Mouse (Mus musculus): Measurements from ENCODE around the gene Coq10b. TPM values are rescaled to one million over a fixed set of nuclear protein-coding genes. Genes with fewer than 3 reads are reported as not detected.
"Not testable (repeated sequence)": the region's sequence is repeated elsewhere in the genome, so short reads cannot be mapped to it uniquely, and the experiment has no call there.

The Coq10b gene
- polyA plus RNA-seq, 1 experiment from 2014 or later: 22.0 TPM

- no peak overlapping the region for H3K4me3 ChIP-seq
- H3K4me1 ChIP-seq: no peaks in the 10 kb centered on the region
- peaks cover 3% of the 10 kb centered on the region; the same call in 1 of the 2 replicates for H3K9me3 ChIP-seq
- H3K27ac ChIP-seq (replicated peaks): no peak overlapping the region
- no peak for DNase-seq (ENCODE audit: low spot score)
- H3K27me3 ChIP-seq (replicated peaks; ENCODE audit: low read depth, poor library complexity, severe bottlenecking): no peaks in the 10 kb centered on the region
- H3K36me3 ChIP-seq (replicated peaks): no peaks in the 10 kb centered on the region
- 91% methylated on average over 1 of the region's 1 CpGs for WGBS
Observed at GRCm38 (mm10) chr1:55039944-55040343, 12.6 kb upstream of the Coq10b start.

- Histone ChIP-seq H3K9me3 (peaks cover 3% of the 10 kb centered on the region; the same call in 1 of the 2 replicates), H3K27ac (replicated peaks) (no peak overlapping the region), H3K36me3 (replicated peaks) (no peaks in the 10 kb centered on the region), H3K27me3 (replicated peaks; ENCODE audit: low read depth, poor library complexity, severe bottlenecking) (no peaks in the 10 kb centered on the region), H3K4me3 (no peak overlapping the region), H3K4me1 (no peaks in the 10 kb centered on the region)
- DNase-seq (ENCODE audit: low spot score): no peak
- 86% methylated on average over 4 of the region's 4 CpGs for WGBS
Observed at GRCm38 (mm10) chr1:55041691-55042090, 10.9 kb upstream of the Coq10b start.

GRCm38 (mm10) chr1:55042246-55042645 lies 10.3 kb upstream of the Coq10b start:
- 63% methylated on average over 1 of the region's 1 CpGs for WGBS
- Histone ChIP-seq H3K4me3 (no peak overlapping the region), H3K9me3 (peaks cover 3% of the 10 kb centered on the region; the same call in 1 of the 2 replicates), H3K4me1 (no peaks in the 10 kb centered on the region), H3K27ac (replicated peaks) (no peak overlapping the region), H3K27me3 (replicated peaks; ENCODE audit: low read depth, poor library complexity, severe bottlenecking) (no peaks in the 10 kb centered on the region), H3K36me3 (replicated peaks) (no peaks in the 10 kb centered on the region)
- DNase-seq (ENCODE audit: low spot score): no peak

- Histone ChIP-seq H3K27me3 (replicated peaks; ENCODE audit: low read depth, poor library complexity, severe bottlenecking) (no peaks in the 10 kb centered on the region), H3K4me3 (no peak overlapping the region), H3K36me3 (replicated peaks) (no peaks in the 10 kb centered on the region), H3K9me3 (peaks cover 3% of the 10 kb centered on the region; the same call in 1 of the 2 replicates), H3K27ac (replicated peaks) (no peak overlapping the region), H3K4me1 (no peaks in the 10 kb centered on the region)
- DNase-seq (ENCODE audit: low spot score): no peak
- 80% methylated on average over 3 of the region's 3 CpGs for WGBS
Observed at GRCm38 (mm10) chr1:55043164-55043563, 9.4 kb upstream of the Coq10b start.

GRCm38 (mm10) chr1:55048841-55049587 lies 3.6 kb upstream of the Coq10b start:
- Histone ChIP-seq H3K27me3 (replicated peaks; ENCODE audit: low read depth, poor library complexity, severe bottlenecking) (peaks cover 6% of the 10 kb centered on the region; the same call in 1 of the 2 replicates), H3K9me3 (no peaks in the 10 kb centered on the region), H3K36me3 (replicated peaks) (no peaks in the 10 kb centered on the region), H3K27ac (replicated peaks) (no peak overlapping the region), H3K4me3 (no peak overlapping the region), H3K4me1 (peaks cover 13% of the 10 kb centered on the region)
- no peak for DNase-seq (ENCODE audit: low spot score)
- 67% methylated on average over 4 of the region's 4 CpGs for WGBS

- Histone ChIP-seq H3K27ac (replicated peaks) (no peak overlapping the region), H3K36me3 (replicated peaks) (peaks cover 9% of the 10 kb centered on the region), H3K9me3 (no peaks in the 10 kb centered on the region), H3K4me1 (peaks cover 13% of the 10 kb centered on the region), H3K27me3 (replicated peaks; ENCODE audit: low read depth, poor library complexity, severe bottlenecking) (peaks cover 6% of the 10 kb centered on the region; the same call in 1 of the 2 replicates), H3K4me3 (peak overlapping the region; percentile 90)
- 72% methylated on average over 3 of the region's 3 CpGs for WGBS
- no peak for DNase-seq (ENCODE audit: low spot score)
Observed at GRCm38 (mm10) chr1:55051671-55052070, 899 bp upstream of the Coq10b start.

- H3K4me1 ChIP-seq: peaks cover 13% of the 10 kb centered on the region
- WGBS: under 1% methylated on average over 42 of the region's 42 CpGs
- H3K36me3 ChIP-seq (replicated peaks): peaks cover 18% of the 10 kb centered on the region
- H3K27ac ChIP-seq (replicated peaks): peak overlapping the region; percentile 89
- no peak for DNase-seq (ENCODE audit: low spot score)
- peaks cover 6% of the 10 kb centered on the region; the same call in 1 of the 2 replicates for H3K27me3 ChIP-seq (replicated peaks; ENCODE audit: low read depth, poor library complexity, severe bottlenecking)
- H3K9me3 ChIP-seq: no peaks in the 10 kb centered on the region
- H3K4me3 ChIP-seq: peak overlapping the region; percentile 90
Observed at GRCm38 (mm10) chr1:55053005-55053404, 435 bp downstream of the Coq10b start.

- Histone ChIP-seq H3K27me3 (replicated peaks; ENCODE audit: low read depth, poor library complexity, severe bottlenecking) (peaks cover 6% of the 10 kb centered on the region; the same call in 1 of the 2 replicates), H3K9me3 (no peaks in the 10 kb centered on the region), H3K4me3 (peak overlapping the region; percentile 90), H3K36me3 (replicated peaks) (peaks cover 18% of the 10 kb centered on the region), H3K27ac (replicated peaks) (no peak overlapping the region), H3K4me1 (peaks cover 13% of the 10 kb centered on the region)
- 72% methylated on average over 4 of the region's 4 CpGs for WGBS
- DNase-seq (ENCODE audit: low spot score): no peak
Observed at GRCm38 (mm10) chr1:55053596-55053995, 1.0 kb downstream of the Coq10b start.

GRCm38 (mm10) chr1:55055322-55056115 lies 2.9 kb downstream of the Coq10b start:
- Histone ChIP-seq H3K4me3 (no peak overlapping the region), H3K27me3 (replicated peaks; ENCODE audit: low read depth, poor library complexity, severe bottlenecking) (peaks cover 6% of the 10 kb centered on the region; the same call in 1 of the 2 replicates), H3K9me3 (no peaks in the 10 kb centered on the region), H3K36me3 (replicated peaks) (peaks cover 18% of the 10 kb centered on the region), H3K4me1 (peaks cover 13% of the 10 kb centered on the region), H3K27ac (replicated peaks) (no peak overlapping the region)
- 83% methylated on average over 5 of the region's 5 CpGs for WGBS
- no peak for DNase-seq (ENCODE audit: low spot score)

- not testable (repeated sequence) for H3K4me1 ChIP-seq; H3K4me3 ChIP-seq; H3K27me3 ChIP-seq (replicated peaks; ENCODE audit: low read depth, poor library complexity, severe bottlenecking); H3K9me3 ChIP-seq; DNase-seq (ENCODE audit: low spot score); H3K27ac ChIP-seq (replicated peaks)
- WGBS: 63% methylated on average over 3 of the region's 3 CpGs
- peaks cover 27% of the 10 kb centered on the region for H3K36me3 ChIP-seq (replicated peaks)
Observed at GRCm38 (mm10) chr1:55058383-55058782, 5.8 kb downstream of the Coq10b start.

- Histone ChIP-seq H3K4me1 (no peaks in the 10 kb centered on the region), H3K27me3 (replicated peaks; ENCODE audit: low read depth, poor library complexity, severe bottlenecking) (no peaks in the 10 kb centered on the region), H3K9me3 (no peaks in the 10 kb centered on the region), H3K27ac (replicated peaks) (no peak overlapping the region), H3K36me3 (replicated peaks) (peaks cover 43% of the 10 kb centered on the region), H3K4me3 (no peak overlapping the region)
- DNase-seq (ENCODE audit: low spot score): no peak
- 93% methylated on average over 5 of the region's 5 CpGs for WGBS
Observed at GRCm38 (mm10) chr1:55061099-55061498, 8.5 kb downstream of the Coq10b start.

- Histone ChIP-seq H3K9me3 (no peaks in the 10 kb centered on the region), H3K36me3 (replicated peaks) (peaks cover 43% of the 10 kb centered on the region), H3K27ac (replicated peaks) (no peak overlapping the region), H3K4me3 (no peak overlapping the region), H3K4me1 (no peaks in the 10 kb centered on the region), H3K27me3 (replicated peaks; ENCODE audit: low read depth, poor library complexity, severe bottlenecking) (no peaks in the 10 kb centered on the region)
- WGBS: 87% methylated on average over 4 of the region's 4 CpGs
- DNase-seq (ENCODE audit: low spot score): no peak
Observed at GRCm38 (mm10) chr1:55061772-55062171, 9.2 kb downstream of the Coq10b start.
